Mouse (Mus musculus) ES-E14 (cell line): ENCODE measurements around the gene Kif18b.

Experiments used
- CHD2 ChIP-seq: IDR thresholded peaks from 2 replicates; pipeline ENCODE4 v1.6.1; 2014; ENCODE audit warnings: mild to moderate bottlenecking, low read depth, low read length, inconsistent platforms
- HCFC1 ChIP-seq: IDR thresholded peaks from 2 replicates; pipeline ENCODE4 v1.6.1; 2012; ENCODE audit warnings: low read length, inconsistent platforms, borderline replicate concordance; ENCODE audit not compliant: insufficient read depth

DNA sequence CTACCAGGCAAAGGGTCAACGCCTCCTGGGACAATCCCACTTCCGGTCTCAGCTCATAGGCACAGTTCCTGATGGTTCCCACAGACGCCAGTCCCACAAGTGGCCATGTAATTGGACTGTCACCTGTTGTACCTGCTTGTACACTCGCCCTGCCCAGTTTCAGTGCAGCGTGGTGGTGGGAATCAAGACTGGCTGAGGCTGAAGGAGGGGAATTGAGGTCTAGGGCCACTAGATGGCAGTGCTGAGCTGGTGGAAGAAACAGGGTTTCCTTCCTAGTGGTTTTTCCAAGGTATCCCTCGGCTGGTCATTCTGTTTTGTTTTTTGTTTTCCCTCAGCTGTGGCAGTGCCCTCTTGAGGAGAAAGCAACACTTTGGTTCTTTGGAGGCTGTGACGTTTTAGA, 24.2 kb downstream of the Kif18b start, which contains the start of gene Gfap:
- TF ChIP-seq HCFC1 (no peak; the same call in 1 of the 2 replicates), CHD2 (peak; percentile 18; the same call in 1 of the 2 replicates)
